Mouse (Mus musculus) intestine, embryonic 15.5 days (tissue): ENCODE data around the gene Slc5a11. TPM values are rescaled to one million over a fixed set of nuclear protein-coding genes. Genes with fewer than 3 reads are reported as not detected.

Source experiments
- ATAC-seq: fragments of 200-750 bp; cut with Nextera tagmentation; 2 replicates; pipeline ENCODE4 v1.8.0; 2017; ENCODE audit warnings: moderate TSS enrichment, moderate library complexity
- H3K27ac ChIP-seq: fragments of 300-500 bp; sonication (generic); 2 replicates; pipeline ENCODE4 v1.5.1; 2015; ENCODE audit warnings: mild to moderate bottlenecking, inconsistent platforms
- H3K27me3 ChIP-seq: fragments of 300-500 bp; sonication (generic); replicated peaks from 2 replicates; pipeline ENCODE4 v1.6.1; 2015; ENCODE audit warnings: inconsistent platforms
- H3K36me3 ChIP-seq: fragments of 300-500 bp; sonication (generic); 2 replicates; pipeline ENCODE4 v1.6.1; 2015; ENCODE audit warnings: inconsistent platforms
- H3K4me1 ChIP-seq: fragments of 300-500 bp; sonication (generic); replicated peaks from 2 replicates; pipeline ENCODE4 v1.6.1; 2015; ENCODE audit warnings: inconsistent platforms
- H3K4me2 ChIP-seq: fragments of 300-500 bp; sonication (generic); replicated peaks from 2 replicates; pipeline ENCODE4 v1.6.1; 2015; ENCODE audit warnings: mild to moderate bottlenecking, inconsistent platforms
- H3K4me3 ChIP-seq: fragments of 300-500 bp; sonication (generic); replicated peaks from 2 replicates; pipeline ENCODE4 v1.5.1; 2015; ENCODE audit warnings: inconsistent platforms
- H3K9ac ChIP-seq: fragments of 300-500 bp; sonication (generic); 2 replicates; pipeline ENCODE4 v1.6.1; 2015; ENCODE audit warnings: inconsistent platforms
- H3K9me3 ChIP-seq: fragments of 300-500 bp; sonication (generic); 2 replicates; pipeline ENCODE4 v1.6.1; 2016; ENCODE audit warnings: inconsistent platforms
- WGBS: fragments of 180-500 bp; shearing (Covaris S2); methylation state at CpG from one replicate; pipeline ENCODE4 v1.1.7; 2015; 5-methylcytosine and 5-hydroxymethylcytosine counted together
- polyA plus RNA-seq: library from polyadenylated mRNA; unstranded; fragments of >200 nt; fragmentation: Nextera tagmentation; extraction: Ambion mirVana; gene quantifications from 2 replicates; pipeline ENCODE4 v1.2.1, GENCODE M21; 2015

The Slc5a11 gene
- polyA plus RNA-seq, 1 experiment from 2014 or later = 12.7 TPM

- no peak overlapping the region for H3K4me2 ChIP-seq
- no peaks in the 10 kb centered on the region for H3K36me3 ChIP-seq
- no peak overlapping the region for H3K4me3 ChIP-seq
- no peak for ATAC-seq
- 71% methylated on average over 7 of the region's 7 CpGs for WGBS
- H3K9me3 ChIP-seq = no peaks in the 10 kb centered on the region
- H3K27ac ChIP-seq = no peak overlapping the region
- H3K4me1 ChIP-seq = peaks cover 23% of the 10 kb centered on the region
- H3K27me3 ChIP-seq = no peaks in the 10 kb centered on the region
- H3K9ac ChIP-seq = no peak overlapping the region
Observed at GRCm38 (mm10) chr7:123217448-123218354, 3.1 kb downstream of the Slc5a11 start.

DNA sequence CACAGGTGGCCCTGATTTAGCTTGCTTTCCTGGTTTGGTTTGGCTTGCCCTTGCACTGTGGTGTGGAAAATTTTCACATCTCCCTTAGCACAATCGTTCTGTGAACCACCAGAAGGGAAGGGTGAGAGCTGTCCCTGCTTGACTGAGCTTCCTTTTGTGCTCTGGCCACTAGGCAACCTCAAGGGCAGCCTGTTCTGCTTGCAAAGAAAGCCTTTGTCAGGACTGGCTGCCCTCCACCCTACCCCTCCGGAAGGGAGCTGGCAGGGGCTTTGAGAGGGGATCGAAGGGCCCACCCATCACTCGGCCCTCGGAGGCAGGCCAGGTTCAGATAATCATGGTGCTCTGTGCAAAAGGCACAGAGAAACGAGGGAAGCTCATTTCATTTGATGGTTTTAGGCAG is 4.0 kb downstream of the Slc5a11 start:
- no peak overlapping the region for H3K4me3 ChIP-seq
- no peak for ATAC-seq
- no peak overlapping the region for H3K4me2 ChIP-seq
- H3K9me3 ChIP-seq = no peaks in the 10 kb centered on the region
- H3K27me3 ChIP-seq = no peaks in the 10 kb centered on the region
- H3K9ac ChIP-seq = no peak overlapping the region
- H3K4me1 ChIP-seq = peaks cover 23% of the 10 kb centered on the region
- no peak overlapping the region for H3K27ac ChIP-seq
- 53% methylated on average over 6 of the region's 6 CpGs for WGBS
- H3K36me3 ChIP-seq = no peaks in the 10 kb centered on the region

DNA sequence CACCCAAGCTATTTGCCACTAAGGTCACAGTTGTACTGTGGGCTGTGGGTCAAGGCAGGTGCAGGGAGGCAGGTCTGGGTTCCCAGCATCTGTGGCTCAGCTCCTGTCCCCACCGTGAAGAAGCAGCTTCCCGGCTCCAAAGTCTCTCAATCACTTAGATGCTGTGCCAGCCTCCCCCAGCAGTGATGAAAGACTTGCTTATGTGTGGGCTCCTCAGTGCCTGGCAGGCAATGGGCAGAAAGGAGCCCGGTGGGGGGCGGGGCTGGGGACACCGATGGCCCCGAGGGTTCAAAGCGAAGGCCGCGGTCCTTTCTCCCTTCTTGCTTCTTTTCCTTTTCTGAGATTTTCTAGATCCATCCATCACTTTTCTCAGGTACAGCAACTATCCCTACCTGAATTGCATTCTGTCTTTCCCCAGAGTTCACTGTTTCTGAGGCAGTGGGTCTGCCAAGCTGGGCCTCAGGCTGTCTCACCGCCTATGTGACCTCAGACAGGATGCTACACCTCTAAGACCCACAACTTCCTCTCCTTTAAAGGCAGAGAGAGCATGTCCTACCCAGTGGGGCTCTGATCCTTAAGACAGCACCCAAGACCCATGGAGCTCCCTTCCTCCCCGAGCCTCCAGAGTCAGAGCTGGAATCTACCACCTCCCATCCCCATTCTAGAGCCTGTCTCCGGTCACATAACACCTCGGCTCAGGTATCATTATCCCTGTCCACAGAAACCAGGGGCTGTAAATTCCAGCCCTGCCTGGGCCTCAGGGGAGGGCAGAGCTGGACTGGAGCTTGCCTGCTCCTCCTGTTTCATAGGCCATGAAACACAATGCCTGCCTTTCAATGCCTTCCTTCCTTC is 5.4 kb downstream of the Slc5a11 start:
- Histone ChIP-seq H3K27me3 (no peaks in the 10 kb centered on the region), H3K4me1 (peaks cover 10% of the 10 kb centered on the region), H3K9me3 (no peaks in the 10 kb centered on the region), H3K4me2 (no peak overlapping the region), H3K36me3 (no peaks in the 10 kb centered on the region), H3K9ac (no peak overlapping the region), H3K4me3 (no peak overlapping the region), H3K27ac (peak overlapping the region; percentile 54)
- WGBS = 65% methylated on average over 13 of the region's 13 CpGs
- peak; percentile 79 for ATAC-seq

- Histone ChIP-seq H3K36me3 (no peaks in the 10 kb centered on the region), H3K9me3 (no peaks in the 10 kb centered on the region), H3K4me1 (peaks cover 10% of the 10 kb centered on the region), H3K9ac (no peak overlapping the region), H3K4me2 (no peak overlapping the region), H3K27me3 (no peaks in the 10 kb centered on the region), H3K27ac (peak overlapping the region; percentile 54), H3K4me3 (no peak overlapping the region)
- WGBS = 69% methylated on average over 2 of the region's 2 CpGs
- ATAC-seq = peak; percentile 41
Observed at GRCm38 (mm10) chr7:123220633-123220942, 6.0 kb downstream of the Slc5a11 start.

DNA sequence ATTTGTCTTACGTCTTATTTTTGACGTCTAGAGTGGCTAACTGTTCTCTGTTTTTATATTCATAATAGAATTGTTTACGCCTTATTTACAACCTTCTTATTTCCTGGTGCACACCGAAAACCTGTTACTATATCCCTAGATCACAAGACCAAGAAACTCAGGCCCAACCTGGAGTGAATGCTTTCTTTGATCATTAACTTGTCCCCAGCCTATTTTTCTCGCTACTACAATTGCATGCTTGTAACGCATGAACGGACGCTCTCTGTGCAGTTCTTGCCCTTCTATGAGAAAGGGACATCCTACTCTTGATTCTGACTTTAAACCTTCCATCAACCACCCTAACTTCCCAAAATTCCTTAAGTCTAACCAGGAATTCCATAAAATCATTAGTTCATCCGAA is 9.5 kb downstream of the Slc5a11 start:
- ATAC-seq = peak; percentile 29; the same call in 1 of the 2 replicates
- Histone ChIP-seq H3K9me3 (no peaks in the 10 kb centered on the region), H3K36me3 (no peaks in the 10 kb centered on the region), H3K4me3 (no peak overlapping the region), H3K4me1 (peaks cover 8% of the 10 kb centered on the region), H3K4me2 (no peak overlapping the region), H3K27me3 (no peaks in the 10 kb centered on the region), H3K9ac (no peak overlapping the region), H3K27ac (no peak overlapping the region)
- WGBS = 64% methylated on average over 9 of the region's 9 CpGs

- Histone ChIP-seq H3K9ac (no peak overlapping the region), H3K27me3 (no peaks in the 10 kb centered on the region), H3K4me1 (peaks cover 2% of the 10 kb centered on the region), H3K27ac (no peak overlapping the region), H3K4me2 (no peak overlapping the region), H3K36me3 (no peaks in the 10 kb centered on the region), H3K9me3 (no peaks in the 10 kb centered on the region), H3K4me3 (no peak overlapping the region)
- peak; percentile 32; the same call in 1 of the 2 replicates for ATAC-seq
- 69% methylated on average over 4 of the region's 4 CpGs for WGBS
Observed at GRCm38 (mm10) chr7:123225159-123225558, 10.6 kb downstream of the Slc5a11 start.

GRCm38 (mm10) chr7:123235449-123235848 is 20.9 kb downstream of the Slc5a11 start:
- ATAC-seq = no peak
- H3K9ac ChIP-seq = no peak overlapping the region
- WGBS = 24% methylated on average over 4 of the region's 4 CpGs

DNA sequence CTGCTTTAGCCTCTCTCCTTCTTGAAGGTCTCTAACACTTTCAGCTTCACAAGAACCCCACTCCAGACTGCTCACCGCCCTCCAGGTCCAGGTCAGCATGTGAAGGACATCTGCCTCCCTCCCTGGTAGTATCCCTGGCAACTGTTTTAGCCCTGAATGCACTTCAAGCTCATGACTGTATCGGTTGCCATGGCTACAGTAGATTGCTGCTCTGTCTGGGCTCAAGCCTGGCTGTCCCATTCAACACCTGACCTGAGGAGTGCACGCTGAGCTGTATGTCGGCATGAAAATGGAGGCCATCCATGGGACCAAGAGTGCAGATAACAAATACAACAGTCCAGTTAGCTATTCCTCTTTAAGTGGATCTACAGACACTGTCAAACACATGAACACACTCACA is 24.0 kb downstream of the Slc5a11 start:
- Histone ChIP-seq H3K27me3 (no peaks in the 10 kb centered on the region), H3K4me1 (no peaks in the 10 kb centered on the region), H3K9ac (no peak overlapping the region), H3K4me3 (no peak overlapping the region), H3K9me3 (no peaks in the 10 kb centered on the region), H3K36me3 (no peaks in the 10 kb centered on the region), H3K27ac (no peak overlapping the region), H3K4me2 (no peak overlapping the region)
- ATAC-seq = no peak
- WGBS = 72% methylated on average over 4 of the region's 4 CpGs

More at GRCm38 (mm10) chr7:123235449-123235848, 20.9 kb downstream of the Slc5a11 start:
- Histone ChIP-seq H3K4me3 (no peak overlapping the region), H3K27ac (no peak overlapping the region), H3K27me3 (no peaks in the 10 kb centered on the region), H3K9me3 (no peaks in the 10 kb centered on the region), H3K36me3 (no peaks in the 10 kb centered on the region), H3K4me1 (no peaks in the 10 kb centered on the region), H3K4me2 (no peak overlapping the region)

DNA sequence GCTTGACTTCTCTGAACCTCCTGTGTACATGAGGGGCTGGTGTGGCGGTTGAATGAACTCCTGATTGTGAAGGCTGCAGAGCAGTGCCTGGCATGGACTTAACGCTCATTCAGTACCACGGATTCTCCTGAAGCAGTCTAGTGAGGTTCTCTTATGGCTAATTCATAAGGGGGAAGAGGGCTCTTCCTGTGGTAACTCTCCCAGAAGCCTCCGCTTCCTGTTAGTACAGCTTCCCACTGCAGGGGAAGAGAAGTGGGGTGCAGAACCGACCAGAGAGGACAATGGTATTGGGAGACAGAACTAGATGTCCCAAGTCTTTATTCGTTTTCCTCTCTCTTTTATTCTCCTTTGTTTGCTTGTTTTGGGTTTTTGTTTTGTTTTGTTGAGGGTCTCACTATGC is 25.5 kb downstream of the Slc5a11 start:
- no peak overlapping the region for H3K27ac ChIP-seq
- no peak overlapping the region for H3K4me3 ChIP-seq
- H3K9me3 ChIP-seq = no peaks in the 10 kb centered on the region
- H3K27me3 ChIP-seq = no peaks in the 10 kb centered on the region
- WGBS = 65% methylated on average over 6 of the region's 6 CpGs
- no peak overlapping the region for H3K9ac ChIP-seq
- H3K4me1 ChIP-seq = no peaks in the 10 kb centered on the region
- no peak overlapping the region for H3K4me2 ChIP-seq
- no peak for ATAC-seq
- no peaks in the 10 kb centered on the region for H3K36me3 ChIP-seq

DNA sequence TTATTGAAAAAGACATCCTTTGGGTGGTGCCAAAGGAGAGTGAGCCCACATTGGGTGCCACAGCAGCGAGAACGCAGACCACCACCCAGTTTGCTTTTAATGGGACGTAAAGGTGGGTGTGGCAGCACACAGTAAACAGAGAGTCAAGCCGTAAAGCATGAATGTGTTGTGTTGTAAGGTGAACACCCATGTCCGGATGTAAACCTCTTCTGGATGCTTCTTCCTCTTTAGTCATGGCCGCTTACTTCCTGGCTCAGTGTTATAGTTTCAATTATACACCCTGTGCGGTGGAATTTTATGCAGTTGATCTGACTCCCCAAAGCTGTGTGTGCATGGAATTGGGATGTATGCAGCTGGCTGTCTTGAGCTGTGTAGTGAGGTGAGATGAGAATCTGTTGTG is 27.7 kb downstream of the Slc5a11 start:
- no peak overlapping the region for H3K27ac ChIP-seq
- no peak overlapping the region for H3K4me2 ChIP-seq
- no peak for ATAC-seq
- H3K27me3 ChIP-seq = no peaks in the 10 kb centered on the region
- no peaks in the 10 kb centered on the region for H3K36me3 ChIP-seq
- H3K9ac ChIP-seq = no peak overlapping the region
- no peak overlapping the region for H3K4me3 ChIP-seq
- H3K4me1 ChIP-seq = no peaks in the 10 kb centered on the region
- H3K9me3 ChIP-seq = no peaks in the 10 kb centered on the region
- WGBS = 77% methylated on average over 7 of the region's 7 CpGs

DNA sequence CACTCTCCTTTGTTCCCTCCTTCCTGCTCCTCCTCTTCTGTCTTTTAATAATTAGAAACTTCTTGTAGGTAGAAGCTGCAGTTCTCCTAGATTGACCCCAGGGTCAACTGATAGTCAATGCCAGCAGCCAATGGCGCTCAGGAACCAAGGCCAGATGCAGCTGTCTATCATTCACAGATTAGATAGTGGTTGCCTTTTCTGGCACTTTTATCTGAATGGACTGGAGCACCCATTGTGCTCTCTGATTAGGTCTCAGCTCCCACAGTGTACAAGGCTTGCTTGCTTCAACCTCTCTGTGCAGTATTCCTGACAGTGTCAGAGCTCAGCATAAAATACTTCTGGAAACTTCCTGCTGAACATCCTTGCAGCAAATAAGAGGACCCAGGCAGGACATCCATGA is 30.3 kb downstream of the Slc5a11 start:
- no peak overlapping the region for H3K4me2 ChIP-seq
- H3K27ac ChIP-seq = no peak overlapping the region
- H3K27me3 ChIP-seq = no peaks in the 10 kb centered on the region
- H3K36me3 ChIP-seq = no peaks in the 10 kb centered on the region
- H3K4me3 ChIP-seq = no peak overlapping the region
- 0 out of 2 replicates have a peak, but pooled peaks cover 3% of the 10 kb centered on the region for H3K4me1 ChIP-seq
- no peak overlapping the region for H3K9ac ChIP-seq
- WGBS = 50% methylated on average over 1 of the region's 1 CpGs
- ATAC-seq = peak; percentile 90
- H3K9me3 ChIP-seq = no peaks in the 10 kb centered on the region

DNA sequence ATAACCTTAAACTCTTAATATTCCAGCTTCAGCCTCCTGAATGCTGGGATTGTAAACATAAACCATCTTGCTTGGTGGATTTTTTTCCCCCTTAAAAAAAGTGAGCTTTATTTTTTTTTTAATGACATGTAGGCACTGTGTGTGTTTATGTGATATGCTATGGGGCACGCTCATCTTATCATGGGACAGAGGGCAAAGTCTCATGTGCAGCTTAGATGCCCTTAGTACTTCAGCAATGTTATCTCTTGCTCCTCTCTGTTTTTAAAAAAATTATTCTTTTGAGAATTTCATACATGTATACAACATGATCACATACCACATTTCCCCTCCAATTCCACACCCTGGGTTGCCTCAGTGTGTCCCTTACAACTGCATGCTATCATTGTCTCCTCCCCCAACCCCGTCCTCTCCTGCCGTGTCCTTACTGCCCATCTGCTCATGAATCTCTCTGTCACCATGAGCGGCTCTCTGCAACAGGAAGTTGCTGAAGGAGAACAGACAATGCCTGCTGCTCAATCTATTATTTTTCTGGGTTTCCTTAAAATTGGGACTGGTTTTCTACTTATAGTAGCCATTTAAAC is 32.0 kb downstream of the Slc5a11 start:
- Histone ChIP-seq H3K4me1 (0 out of 2 replicates have a peak, but pooled peaks cover 3% of the 10 kb centered on the region), H3K9me3 (no peaks in the 10 kb centered on the region), H3K36me3 (no peaks in the 10 kb centered on the region), H3K27ac (no peak overlapping the region), H3K4me3 (no peak overlapping the region), H3K4me2 (no peak overlapping the region), H3K9ac (no peak overlapping the region), H3K27me3 (no peaks in the 10 kb centered on the region)
- WGBS = 30% methylated on average over 4 of the region's 4 CpGs
- ATAC-seq = peak; percentile 57
